Mouse (Mus musculus) G1E (cell line): ENCODE measurements at regions not wholly inside any gene's neighbourhood (a gene's known extent, or its start where the extent isn't known, plus 50 kb on each side); places are given as distances from the start of the nearest gene placed in this dataset.

ENCODE experiments used
- ATAC-seq: 2 replicates; pipeline ENCODE4 v1.8.0; 2016; ENCODE audit warnings: mild to moderate bottlenecking; ENCODE audit not compliant: insufficient number of reproducible peaks, poor library complexity, low FRiP score, severe bottlenecking; ENCODE audit errors: extremely low read depth
- DNase-seq: peaks from one replicate; pipeline ENCODE4 v3.0.0; 2012; ENCODE audit warnings: low spot score
- H3K27me3 ChIP-seq: 2 replicates; pipeline ENCODE4 v1.6.1; 2012; ENCODE audit warnings: mild to moderate bottlenecking, low read length, inconsistent platforms; ENCODE audit not compliant: insufficient read depth
- H3K36me3 ChIP-seq: replicated peaks from 2 replicates; pipeline ENCODE3; 2012; ENCODE audit warnings: mild to moderate bottlenecking, inconsistent platforms
- H3K4me1 ChIP-seq: 2 replicates; pipeline ENCODE4 v1.6.1; 2012; ENCODE audit warnings: low read depth, low read length, inconsistent platforms, mixed read lengths; ENCODE audit not compliant: insufficient read depth
- H3K4me3 ChIP-seq: 2 replicates; pipeline ENCODE4 v1.5.1; 2012; ENCODE audit warnings: low read depth, mild to moderate bottlenecking, inconsistent platforms, low read length, moderate library complexity, mixed read lengths
- H3K9me3 ChIP-seq: replicated peaks from 2 replicates; pipeline ENCODE4 v1.6.1; 2012; ENCODE audit warnings: inconsistent platforms
- CTCF ChIP-seq: IDR thresholded peaks from 2 replicates; pipeline ENCODE4 v1.5.1; 2012; ENCODE audit warnings: low read depth, low read length, inconsistent platforms, mixed read lengths
- GATA1 ChIP-seq: IDR thresholded peaks from 2 replicates; pipeline ENCODE4 v1.6.1; 2012; ENCODE audit warnings: borderline replicate concordance, low read length, inconsistent platforms, mixed read lengths
- GATA2 ChIP-seq: IDR thresholded peaks from 2 replicates; pipeline ENCODE4 v1.6.1; 2012; ENCODE audit warnings: low read depth, low read length, inconsistent platforms, borderline replicate concordance
- POLR2AphosphoS5 ChIP-seq: IDR thresholded peaks from 2 replicates; pipeline ENCODE4 v1.6.1; 2012; ENCODE audit warnings: low read depth, low read length, inconsistent platforms; ENCODE audit not compliant: insufficient replicate concordance
- TAL1 ChIP-seq: conservative IDR thresholded peaks from 2 replicates; pipeline ENCODE4 v1.6.1; 2012; ENCODE audit warnings: low read depth, low read length, inconsistent platforms, mixed read lengths

GRCm38 (mm10) chr19:14676929-14677328 lies 79.1 kb upstream of the Tle4 start:
- no peak for DNase-seq
- H3K27me3 ChIP-seq = peaks cover 3% of the 10 kb centered on the region; the same call in 1 of the 2 replicates

GRCm38 (mm10) chr19:14670821-14671104 lies 72.9 kb upstream of the Tle4 start:
- no peaks in the 10 kb centered on the region for H3K36me3 ChIP-seq
- peaks cover 3% of the 10 kb centered on the region; the same call in 1 of the 2 replicates for H3K27me3 ChIP-seq
- ATAC-seq (no peak), DNase-seq (no peak)
- H3K9me3 ChIP-seq = no peaks in the 10 kb centered on the region
- H3K4me1 ChIP-seq = no peaks in the 10 kb centered on the region
- TF ChIP-seq GATA1 (no peak), GATA2 (no peak), POLR2AphosphoS5 (no peak), TAL1 (no peak), CTCF (no peak)
- no peak overlapping the region for H3K4me3 ChIP-seq

More at GRCm38 (mm10) chr19:14676929-14677328, 79.1 kb upstream of the Tle4 start:
- no peaks in the 10 kb centered on the region for H3K4me1 ChIP-seq
- TF ChIP-seq GATA2 (no peak), TAL1 (no peak), POLR2AphosphoS5 (no peak), GATA1 (no peak), CTCF (no peak)
- ATAC-seq = no peak
- H3K4me3 ChIP-seq = no peak overlapping the region
- no peaks in the 10 kb centered on the region for H3K36me3 ChIP-seq
- H3K9me3 ChIP-seq = no peaks in the 10 kb centered on the region

GRCm38 (mm10) chr19:14670078-14670820 lies 72.4 kb upstream of the Tle4 start:
- Histone ChIP-seq H3K36me3 (no peaks in the 10 kb centered on the region), H3K4me3 (no peak overlapping the region), H3K4me1 (no peaks in the 10 kb centered on the region), H3K9me3 (no peaks in the 10 kb centered on the region), H3K27me3 (peaks cover 3% of the 10 kb centered on the region; the same call in 1 of the 2 replicates)
- TF ChIP-seq GATA1 (no peak), POLR2AphosphoS5 (no peak), TAL1 (no peak), GATA2 (no peak), CTCF (no peak)
- DNase-seq (no peak), ATAC-seq (no peak)

DNA sequence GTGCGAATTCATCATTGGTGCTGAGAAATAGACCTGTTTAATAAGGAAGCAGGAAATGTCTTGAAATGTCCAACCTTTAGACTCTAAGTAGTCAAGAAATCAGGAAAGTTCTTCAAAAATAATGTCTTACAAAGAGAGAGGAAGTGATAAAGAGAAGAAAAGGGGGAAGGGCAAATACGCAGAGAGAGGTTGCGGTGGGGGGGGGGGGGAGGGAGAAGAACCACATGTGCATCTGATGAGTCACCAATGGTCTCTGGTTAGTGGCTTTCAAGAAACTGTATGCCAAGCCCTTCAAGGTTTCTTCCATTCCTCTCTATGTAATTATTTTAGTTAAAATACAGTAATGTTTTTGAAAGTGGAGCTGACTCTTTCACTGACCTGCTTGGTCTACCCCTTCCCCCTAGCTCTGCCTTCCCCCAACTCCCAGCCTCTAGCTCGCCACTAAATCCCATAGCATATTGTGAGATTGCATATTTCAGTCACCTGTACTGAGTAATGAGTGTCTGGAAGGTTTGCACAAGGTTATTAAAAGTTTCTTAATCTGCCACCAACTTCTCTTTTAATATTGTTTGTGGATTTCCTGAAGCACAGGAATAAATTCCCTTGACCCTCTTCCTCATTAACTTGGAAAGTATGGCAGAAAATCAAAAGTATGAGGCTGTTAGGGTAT lies 70.8 kb upstream of the Tle4 start:
- Histone ChIP-seq H3K36me3 (no peaks in the 10 kb centered on the region), H3K9me3 (no peaks in the 10 kb centered on the region), H3K4me3 (no peak overlapping the region), H3K4me1 (no peaks in the 10 kb centered on the region), H3K27me3 (peaks cover 3% of the 10 kb centered on the region; the same call in 1 of the 2 replicates)
- DNase-seq (no peak), ATAC-seq (no peak)
- TF ChIP-seq CTCF = no peak
- TF ChIP-seq GATA1 = no peak
- no peak for TF ChIP-seq POLR2AphosphoS5
- TF ChIP-seq GATA2 = no peak
- TF ChIP-seq TAL1 = no peak

DNA sequence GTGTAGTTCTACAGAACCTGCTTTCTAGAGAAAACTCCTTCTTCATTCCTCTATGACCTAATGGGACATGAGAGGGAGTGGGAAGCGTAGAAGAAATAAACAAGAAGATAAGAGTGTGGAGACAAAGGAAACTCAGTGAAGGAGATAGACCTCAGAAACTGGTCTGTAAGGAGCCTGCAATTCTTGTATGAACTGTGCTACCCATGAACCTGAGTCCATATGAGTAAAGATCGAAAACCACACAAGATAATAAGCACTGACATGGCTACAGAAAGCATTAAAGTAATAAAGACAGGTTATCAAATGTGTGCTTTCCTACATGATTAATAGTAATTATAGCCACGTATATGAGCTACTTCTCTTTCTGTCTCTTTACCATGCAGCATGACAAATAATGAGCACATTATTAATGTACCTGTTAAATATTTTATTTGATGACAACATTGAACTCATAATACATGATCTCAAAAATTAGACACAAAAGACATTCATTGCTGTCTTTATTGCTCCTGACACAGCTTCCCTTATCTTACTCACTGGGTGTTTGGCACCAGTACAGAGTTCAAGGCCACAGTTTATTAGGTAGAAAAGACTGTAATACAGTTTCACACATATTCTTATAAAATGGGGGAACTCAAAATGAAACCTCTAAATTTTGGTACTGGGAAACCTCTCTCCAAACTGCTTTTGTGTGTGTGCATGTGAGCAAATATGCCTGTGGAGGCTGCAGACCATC lies 67.0 kb upstream of the Tle4 start:
- DNase-seq (no peak), ATAC-seq (no peak)
- Histone ChIP-seq H3K36me3 (no peaks in the 10 kb centered on the region), H3K4me1 (peaks cover under 1% of the 10 kb centered on the region; the same call in 1 of the 2 replicates), H3K27me3 (peaks cover 8% of the 10 kb centered on the region; the same call in 1 of the 2 replicates), H3K4me3 (no peak overlapping the region), H3K9me3 (no peaks in the 10 kb centered on the region)
- TF ChIP-seq TAL1 (no peak), GATA1 (no peak), CTCF (no peak), POLR2AphosphoS5 (no peak), GATA2 (no peak)
